ENCODE assay signal across 9 mouse cellular contexts in the genomic region with DNA sequence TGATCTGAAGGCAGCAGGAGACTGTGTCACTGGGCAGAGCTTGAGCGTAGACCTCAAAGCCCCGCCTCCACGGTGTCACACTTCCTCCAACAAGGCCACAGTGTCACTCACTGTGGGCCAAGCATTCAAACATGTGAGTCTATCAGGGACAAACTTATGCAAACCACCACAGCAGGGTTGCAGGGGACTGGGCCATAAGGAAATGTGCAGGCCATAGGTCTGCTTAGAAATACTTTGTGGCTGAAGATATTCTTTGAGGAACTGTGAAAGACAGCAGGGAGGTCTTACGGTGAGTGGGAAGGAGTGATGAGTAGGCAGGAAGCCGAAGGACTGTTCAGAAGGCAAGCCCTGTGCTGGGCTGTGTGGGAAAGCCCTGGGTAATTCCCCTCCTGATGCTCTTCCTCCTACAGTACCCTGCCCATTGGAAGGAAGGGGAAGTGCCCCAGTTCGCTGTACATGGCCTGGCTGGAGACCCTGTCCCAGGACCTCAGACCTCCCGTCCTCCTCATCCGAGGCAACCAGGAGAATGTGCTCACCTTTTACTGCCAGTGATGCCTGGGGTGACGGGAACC. TPM values are rescaled to one million over a fixed set of nuclear protein-coding genes. Genes with fewer than 3 reads are reported as not detected.
DNase-seq lines count a peak whose midpoint lies in the region; ATAC-seq and TF ChIP-seq lines count a peak whose summit lies in the region.
"Had no signal": no experiment of that assay in that cellular context is flagged by ENCODE, and none has a peak within 500 bp of the region (broad histone marks: within the 10 kb centered on the region; RNA-seq: fewer than 3 reads in every experiment).

No protein-coding gene starts in this region.

- DNase-seq in A20 (ENCODE audit: low read depth, low spot score) (peak; percentile 93), MEL (ENCODE audit: low read depth, low spot score) (peak; percentile 79)
- DNase-seq in kidney, postnatal 25 days, result peak; percentile 60 to 79
- DNase-seq in testis, postnatal 10 days (ENCODE audit: low spot score), result no peak
- DNase-seq in right cerebral cortex, postnatal 4 days, result no peak
- no peak for DNase-seq in frontal cortex, postnatal 25 days (ENCODE audit: low spot score in 2 of 2)
- no peak for DNase-seq in cerebellum, adult 2 months
- DNase-seq: right cerebral cortex, postnatal 14 days had no signal

- TF ChIP-seq RAD21 in MEL (IDR thresholded peaks at IDR 0.05; ENCODE audit: low read depth, low read length), result no peak

- H3K79me2 ChIP-seq in MEL (ENCODE audit: control insufficient read depth, insufficient read depth, low read length, poor library complexity), result no peaks in the 10 kb centered on the region

- peaks cover 0 to 12% of the 10 kb centered on the region in 2 experiments; a peak in 2 of 4 replicates for H3K4me1 ChIP-seq in MEL (ENCODE audit: control insufficient read depth in 1 of 2, insufficient read depth in 2 of 2, low read length in 2 of 2)
- H3K4me1 ChIP-seq in cerebellum, adult 2 months (ENCODE audit: control insufficient read depth, insufficient read depth, low read length), result peaks cover 4% of the 10 kb centered on the region; the same call in 1 of the 2 replicates

- H3K36me3 ChIP-seq in MEL (ENCODE audit: control insufficient read depth in 1 of 2, insufficient read depth in 2 of 2, low read length in 2 of 2), result peaks cover 0 to 2% of the 10 kb centered on the region in 2 experiments; a peak in 1 of 4 replicates

- no peak overlapping the region; a peak in 1 of 4 replicates for H3K4me3 ChIP-seq in MEL (ENCODE audit: control insufficient read depth in 1 of 2, insufficient read depth in 1 of 2, low read depth in 2 of 2, low read length in 2 of 2)
- H3K4me3 ChIP-seq in cerebellum, adult 2 months (replicated peaks; ENCODE audit: insufficient read depth, low read depth, low read length), result no peak overlapping the region

- H3K9me3 ChIP-seq in MEL (replicated peaks; ENCODE audit: insufficient read depth, low read length), result no peaks in the 10 kb centered on the region

- TF ChIP-seq EP300 in MEL (IDR thresholded peaks at IDR 0.05; ENCODE audit: low read depth in 1 of 2, low read length in 2 of 2), result no peak

- no peak for TF ChIP-seq CTCF in MEL (IDR thresholded peaks at IDR 0.05 in 2 of 3, conservative IDR thresholded peaks at IDR 0.05 in 1 of 3; ENCODE audit: control insufficient read depth in 1 of 3, insufficient read depth in 1 of 3, low read depth in 2 of 3, low read length in 3 of 3, poor library complexity in 1 of 3, severe bottlenecking in 1 of 3)
- no peak for TF ChIP-seq CTCF in cerebellum, adult 2 months (IDR thresholded peaks at IDR 0.05; ENCODE audit: borderline replicate concordance, insufficient read depth, low read depth, low read length)

- peaks cover 2 to 7% of the 10 kb centered on the region in 2 experiments; a peak in 1 of 4 replicates for H3K27me3 ChIP-seq in MEL (ENCODE audit: control insufficient read depth in 1 of 2, insufficient read depth in 2 of 2, low read length in 2 of 2)
- H3K27me3 ChIP-seq in cerebellum, adult 2 months (ENCODE audit: control insufficient read depth, insufficient read depth, low read length), result no peaks in the 10 kb centered on the region

- 0 out of 2 replicates have a peak overlapping the region, but pooled peaks have one; percentile 15 for H3K27ac ChIP-seq in MEL (ENCODE audit: control insufficient read depth, low read depth, low read length)
- no peak overlapping the region for H3K27ac ChIP-seq in cerebellum, adult 2 months (ENCODE audit: insufficient read depth, low read length)

- H3K9ac ChIP-seq in MEL (ENCODE audit: control insufficient read depth, low read depth, low read length, poor library complexity, severe bottlenecking), result no peak overlapping the region

- ATAC-seq in monocyte, adult 5-6 weeks (replicated peaks; ENCODE audit: insufficient number of reproducible peaks, low FRiP score, low TSS enrichment, poor library complexity, severe bottlenecking), result peak; percentile 88

- TF ChIP-seq POLR2A in MEL (IDR thresholded peaks at IDR 0.05; ENCODE audit: control insufficient read depth in 1 of 2, insufficient read depth in 1 of 2, low read depth in 1 of 2, low read length in 2 of 2, poor library complexity in 1 of 2), result peak in 1 of 2 experiments; percentile 43; a peak in 2 of 4 replicates
- no peak for TF ChIP-seq POLR2A in cerebellum, adult 2 months (IDR thresholded peaks at IDR 0.05; ENCODE audit: borderline replicate concordance, insufficient read depth, low read length)

- WGBS in cerebellum, adult 2 months, result 88% methylated on average over 9 of the region's 9 CpGs

TF ChIP-seq in MEL, 35 proteins besides CTCF, POLR2A, EP300 and RAD21:
- no peak for TF ChIP-seq USF2 (IDR thresholded peaks at IDR 0.05; ENCODE audit: borderline replicate concordance in 1 of 2, insufficient read depth in 1 of 2, low read depth in 1 of 2, low read length in 2 of 2)
- TF ChIP-seq ZKSCAN1 (IDR thresholded peaks at IDR 0.05; ENCODE audit: low read depth, low read length), result no peak
- no peak for TF ChIP-seq UBTF (IDR thresholded peaks at IDR 0.05; ENCODE audit: borderline replicate concordance, insufficient read depth, low read depth, low read length)
- no peak for TF ChIP-seq NELFE (IDR thresholded peaks at IDR 0.05; ENCODE audit: low read depth, low read length)
- TF ChIP-seq ELF1 (IDR thresholded peaks at IDR 0.05; ENCODE audit: low read depth, low read length), result no peak
- TF ChIP-seq KAT2A (conservative IDR thresholded peaks at IDR 0.05; ENCODE audit: low read depth, low read length), result no peak

RNA-seq across cellular contexts. Expression of gene Herpud1, which starts 20.7 kb away (rescaled TPM):
- 66.9 and 90.6 TPM in 2 replicates for total RNA-seq in MEL (2012; rRNA removed)
- polyA plus RNA-seq in MEL (2012; ENCODE audit: insufficient read depth in 1 of 2, insufficient read length in 2 of 2, low read depth in 1 of 2, low replicate concordance in 2 of 2, missing spikeins in 1 of 2), result 10 to 100 TPM in 1 of 2 experiments, not detected in 1; 66.1 TPM
- 155 to 165 TPM (median 163 TPM) in 3 replicates for total RNA-seq in monocyte, adult 5-6 weeks (2017)
- 119 and 125 TPM in 2 replicates for polyA plus RNA-seq in cerebellum, adult 2 months (2012; rRNA removed)

RNA-seq across cellular contexts. Expression of gene Slc12a3, which starts 36.5 kb away (rescaled TPM):
- not detected in 2 replicates for total RNA-seq in MEL (2012; rRNA removed)
- not detected for polyA plus RNA-seq in MEL (2012; ENCODE audit: insufficient read depth in 1 of 2, insufficient read length in 2 of 2, low read depth in 1 of 2, low replicate concordance in 2 of 2, missing spikeins in 1 of 2)
- total RNA-seq in monocyte, adult 5-6 weeks (2017), result 0.49 to 1.2 TPM in 2 of 3 replicates, not detected in the other
- 1.7 and 2.2 TPM in 2 replicates for polyA plus RNA-seq in cerebellum, adult 2 months (2012; rRNA removed)

Comparison
In these comparisons a context has a peak if more than half of its experiments do, and no peak if none do; other contexts are left out.
1. DNase-seq: peak in A20 (single experiment), MEL (single experiment) and kidney, postnatal 25 days (2 of 2); none in testis, postnatal 10 days (single experiment), right cerebral cortex, postnatal 4 days (single experiment), frontal cortex, postnatal 25 days (0 of 2) and cerebellum, adult 2 months (0 of 2).